Mouse (Mus musculus) G1E (cell line): ENCODE data around the gene Usp36.

ENCODE experiments used
- CTCF ChIP-seq: IDR thresholded peaks from 2 replicates; pipeline ENCODE4 v1.5.1; 2012; ENCODE audit warnings: low read depth, low read length, inconsistent platforms, mixed read lengths
- GATA1 ChIP-seq: IDR thresholded peaks from 2 replicates; pipeline ENCODE4 v1.6.1; 2012; ENCODE audit warnings: borderline replicate concordance, low read length, inconsistent platforms, mixed read lengths
- GATA2 ChIP-seq: IDR thresholded peaks from 2 replicates; pipeline ENCODE4 v1.6.1; 2012; ENCODE audit warnings: low read depth, low read length, inconsistent platforms, borderline replicate concordance
- POLR2AphosphoS5 ChIP-seq: IDR thresholded peaks from 2 replicates; pipeline ENCODE4 v1.6.1; 2012; ENCODE audit warnings: low read depth, low read length, inconsistent platforms; ENCODE audit not compliant: insufficient replicate concordance
- TAL1 ChIP-seq: conservative IDR thresholded peaks from 2 replicates; pipeline ENCODE4 v1.6.1; 2012; ENCODE audit warnings: low read depth, low read length, inconsistent platforms, mixed read lengths

GRCm38 (mm10) chr11:118225862-118226261 lies 64.2 kb downstream of the Usp36 start:
- TF ChIP-seq CTCF = no peak
- no peak for TF ChIP-seq TAL1
- TF ChIP-seq GATA1 = no peak
- no peak for TF ChIP-seq GATA2
- no peak for TF ChIP-seq POLR2AphosphoS5
